Mouse (Mus musculus) neural tube, embryonic 14.5 days (tissue): ENCODE results near the gene Hoga1. TPM values are rescaled to one million over a fixed set of nuclear protein-coding genes. Genes with fewer than 3 reads are reported as not detected.

Experiments used
- ATAC-seq: fragments of 200-750 bp; cut with Nextera tagmentation; 2 replicates; pipeline ENCODE4 v1.8.0; 2017; ENCODE audit warnings: low read depth, mild to moderate bottlenecking, moderate TSS enrichment, moderate library complexity
- H3K27ac ChIP-seq: fragments of 300-500 bp; sonication (generic); 2 replicates; pipeline ENCODE4 v1.5.1; 2014; ENCODE audit warnings: low read depth, mild to moderate bottlenecking, control low read depth, low read length, moderate library complexity, mixed read lengths
- H3K27me3 ChIP-seq: fragments of 300-500 bp; sonication (generic); 2 replicates; pipeline ENCODE4 v1.6.1; 2014; ENCODE audit warnings: low read length; ENCODE audit not compliant: control insufficient read depth, insufficient read depth
- H3K36me3 ChIP-seq: fragments of 300-500 bp; sonication (generic); 2 replicates; pipeline ENCODE4 v1.6.1; 2014; ENCODE audit warnings: low read length, mixed read lengths; ENCODE audit not compliant: control insufficient read depth, insufficient read depth
- H3K4me1 ChIP-seq: fragments of 300-500 bp; sonication (generic); 2 replicates; pipeline ENCODE4 v1.6.1; 2014; ENCODE audit warnings: low read length; ENCODE audit not compliant: control insufficient read depth, insufficient read depth
- H3K4me2 ChIP-seq: fragments of 300-500 bp; sonication (generic); 2 replicates; pipeline ENCODE4 v1.6.1; 2014; ENCODE audit warnings: mild to moderate bottlenecking, low read depth, low read length, control low read depth
- H3K4me3 ChIP-seq: fragments of 300-500 bp; sonication (generic); 2 replicates; pipeline ENCODE4 v1.5.1; 2014; ENCODE audit warnings: low read depth, low read length, control low read depth, mixed read lengths
- H3K9ac ChIP-seq: fragments of 300-500 bp; sonication (generic); replicated peaks from 2 replicates; pipeline ENCODE4 v1.6.1; 2014; ENCODE audit warnings: low read depth, mild to moderate bottlenecking, control low read depth, low read length, mixed read lengths
- H3K9me3 ChIP-seq: fragments of 300-500 bp; sonication (generic); 2 replicates; pipeline ENCODE4 v1.6.1; 2016; ENCODE audit warnings: low read length; ENCODE audit not compliant: control insufficient read depth
- WGBS: fragments of 180-500 bp; shearing (Covaris S2); extraction: QIAGEN DNeasy Blood & Tissue Kit; methylation state at CpG from one replicate; pipeline ENCODE4 v1.1.7; 2014; 5-methylcytosine and 5-hydroxymethylcytosine counted together
- polyA plus RNA-seq: library from polyadenylated mRNA; unstranded; fragments of >200 nt; fragmentation: Nextera tagmentation; extraction: Ambion mirVana; gene quantifications from 2 replicates; pipeline ENCODE4 v1.2.1, GENCODE M21; 2014

Hoga1 gene
- polyA plus RNA-seq, 1 experiment from 2014 or later: 1.7 TPM

DNA sequence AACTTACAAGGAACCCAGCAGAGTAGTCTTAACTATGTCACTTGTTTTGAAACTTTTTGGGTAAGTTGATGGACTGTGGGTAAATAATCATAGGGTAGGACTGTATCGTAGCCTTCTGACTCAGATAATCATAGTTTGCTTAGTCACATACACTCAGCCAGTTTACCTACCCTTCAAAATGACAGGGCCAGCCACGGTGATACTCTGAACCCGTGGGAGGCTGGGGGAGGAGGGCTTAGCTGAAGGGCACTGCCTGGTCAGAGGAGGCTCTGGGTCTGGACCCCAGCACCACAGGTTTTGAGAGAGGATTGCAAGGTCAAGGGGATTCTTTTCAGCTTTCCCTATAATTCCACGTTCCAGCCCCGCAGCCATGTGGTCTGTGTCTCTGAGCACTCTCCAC, 73.2 kb downstream of the Hoga1 start:
- no peak for ATAC-seq
- H3K4me2 ChIP-seq: no peak overlapping the region
- no peak overlapping the region for H3K4me3 ChIP-seq
- peaks cover 59% of the 10 kb centered on the region for H3K36me3 ChIP-seq
- no peaks in the 10 kb centered on the region for H3K4me1 ChIP-seq
- H3K27ac ChIP-seq: no peak overlapping the region
- 92% methylated on average over 5 of the region's 5 CpGs for WGBS
- no peaks in the 10 kb centered on the region for H3K9me3 ChIP-seq
- H3K27me3 ChIP-seq: no peaks in the 10 kb centered on the region
- no peak overlapping the region for H3K9ac ChIP-seq

GRCm38 (mm10) chr19:42120451-42120850, 75.0 kb downstream of the Hoga1 start:
- Histone ChIP-seq H3K27me3 (no peaks in the 10 kb centered on the region), H3K36me3 (peaks cover 52% of the 10 kb centered on the region), H3K27ac (no peak overlapping the region), H3K9ac (no peak overlapping the region), H3K4me1 (no peaks in the 10 kb centered on the region), H3K4me2 (no peak overlapping the region), H3K4me3 (no peak overlapping the region), H3K9me3 (no peaks in the 10 kb centered on the region)
- no peak for ATAC-seq
- 93% methylated on average over 8 of the region's 8 CpGs for WGBS

Other genes starting within 250 kb of the Hoga1 start
- 3.6 and 5.9 TPM in 2 replicates for gene Arhgap19, start 243.6 kb upstream of the Hoga1 start, polyA plus RNA-seq
- 25.0 and 31.4 TPM in 2 replicates for gene Frat1, start 215.6 kb upstream of the Hoga1 start, polyA plus RNA-seq
- 5.4 and 12.0 TPM in 2 replicates for gene Frat2, start 197.5 kb upstream of the Hoga1 start, polyA plus RNA-seq
- gene Rrp12, start 149.4 kb upstream of the Hoga1 start, polyA plus RNA-seq: 10.7 and 14.7 TPM in 2 replicates
- gene Pgam1, start 133.7 kb upstream of the Hoga1 start, polyA plus RNA-seq: 521 and 528 TPM in 2 replicates
- 60.7 and 69.2 TPM in 2 replicates for gene Exosc1, start 112.2 kb upstream of the Hoga1 start, polyA plus RNA-seq
- 67.7 and 72.7 TPM in 2 replicates for gene Zdhhc16, start 112.1 kb upstream of the Hoga1 start, polyA plus RNA-seq
- 33.7 and 34.8 TPM in 2 replicates for gene Mms19, start 64.5 kb upstream of the Hoga1 start, polyA plus RNA-seq
- 8.2 and 9.9 TPM in 2 replicates for gene Ubtd1, start 63.8 kb upstream of the Hoga1 start, polyA plus RNA-seq
- 0.73 and 0.80 TPM in 2 replicates for gene Ankrd2, start 9.6 kb upstream of the Hoga1 start, polyA plus RNA-seq
- 0.15 TPM in 1 of 2 replicates, not detected in the other for gene 4933411K16Rik, start 6.6 kb downstream of the Hoga1 start, polyA plus RNA-seq
- gene Morn4, start 40.7 kb downstream of the Hoga1 start, polyA plus RNA-seq: 118 and 131 TPM in 2 replicates
- 35.3 and 40.7 TPM in 2 replicates for gene Pi4k2a, start 44.9 kb downstream of the Hoga1 start, polyA plus RNA-seq
- 9.4 and 10.8 TPM in 2 replicates for gene Avpi1, start 83.4 kb downstream of the Hoga1 start, polyA plus RNA-seq
- gene Marveld1, start 101.8 kb downstream of the Hoga1 start, polyA plus RNA-seq: 2.1 and 3.2 TPM in 2 replicates
- 34.2 and 37.2 TPM in 2 replicates for gene Zfyve27, start 118.3 kb downstream of the Hoga1 start, polyA plus RNA-seq
- gene Sfrp5, start 156.6 kb downstream of the Hoga1 start, polyA plus RNA-seq: 0.21 and 13.5 TPM in 2 replicates
- gene Golga7b, start 202.0 kb downstream of the Hoga1 start, polyA plus RNA-seq: 52.2 and 62.5 TPM in 2 replicates